Mouse (Mus musculus): Measurements from ENCODE around the gene Hoxd12. TPM values are rescaled to one million over a fixed set of nuclear protein-coding genes. Genes with fewer than 3 reads are reported as not detected.
A peak's percentile ranks its signal among the peaks of the same experiment; 100 is the strongest.

The Hoxd12 gene
- polyA plus RNA-seq, 1 experiment from 2014 or later, result not detected

DNA sequence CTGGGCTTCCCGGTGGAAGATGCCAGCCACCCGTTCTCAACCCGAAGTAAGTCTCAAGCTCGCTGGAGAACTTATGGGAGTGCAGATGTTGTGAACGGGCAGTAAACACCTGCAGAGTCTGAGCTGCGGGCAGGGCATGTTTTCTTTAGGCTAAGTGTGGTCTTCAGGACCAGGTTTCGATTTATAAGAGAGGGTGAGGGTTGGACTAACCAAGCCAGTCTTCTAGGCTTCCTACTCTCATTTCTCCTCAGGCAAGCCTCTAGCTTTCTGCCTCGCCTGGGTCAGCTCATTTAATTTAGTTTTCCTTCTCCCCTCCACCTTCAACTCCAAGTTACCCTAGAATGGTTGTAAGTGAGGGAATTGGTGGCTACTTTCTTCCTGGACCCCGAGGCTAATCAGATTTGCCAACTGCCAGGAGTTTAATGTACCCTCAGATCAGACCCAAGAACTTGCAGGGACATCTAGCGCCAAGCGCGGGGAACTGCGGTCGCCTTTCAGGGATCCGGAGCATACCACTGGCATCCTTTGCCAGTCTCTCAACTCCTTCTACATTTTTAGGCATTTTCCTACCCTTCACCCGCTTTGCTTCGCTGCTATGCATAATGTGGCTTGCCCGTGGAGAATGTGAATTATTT, 11.4 kb upstream of the Hoxd12 start:
- DNase-seq (ENCODE audit: low spot score), result no peak

DNA sequence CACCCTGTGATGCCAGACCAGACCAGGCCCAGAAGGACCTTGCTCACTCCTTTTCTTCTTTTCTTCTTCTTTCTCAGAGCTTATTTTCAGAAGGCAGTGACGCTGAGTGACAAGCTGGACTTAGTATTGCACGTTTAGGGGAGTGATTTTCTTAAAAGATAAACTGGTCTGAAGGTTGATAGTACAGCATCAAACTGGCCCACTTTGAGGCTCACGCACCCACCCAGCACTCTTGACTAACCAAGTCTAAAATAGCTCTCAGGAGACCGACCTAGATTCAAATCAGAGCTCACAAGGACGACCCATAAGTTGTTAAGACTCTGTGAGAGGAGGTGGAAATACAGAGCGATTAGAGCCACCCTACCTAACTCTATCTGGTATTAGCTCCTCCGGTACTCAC, 8.4 kb upstream of the Hoxd12 start:
- no peak for DNase-seq (ENCODE audit: low spot score)

DNA sequence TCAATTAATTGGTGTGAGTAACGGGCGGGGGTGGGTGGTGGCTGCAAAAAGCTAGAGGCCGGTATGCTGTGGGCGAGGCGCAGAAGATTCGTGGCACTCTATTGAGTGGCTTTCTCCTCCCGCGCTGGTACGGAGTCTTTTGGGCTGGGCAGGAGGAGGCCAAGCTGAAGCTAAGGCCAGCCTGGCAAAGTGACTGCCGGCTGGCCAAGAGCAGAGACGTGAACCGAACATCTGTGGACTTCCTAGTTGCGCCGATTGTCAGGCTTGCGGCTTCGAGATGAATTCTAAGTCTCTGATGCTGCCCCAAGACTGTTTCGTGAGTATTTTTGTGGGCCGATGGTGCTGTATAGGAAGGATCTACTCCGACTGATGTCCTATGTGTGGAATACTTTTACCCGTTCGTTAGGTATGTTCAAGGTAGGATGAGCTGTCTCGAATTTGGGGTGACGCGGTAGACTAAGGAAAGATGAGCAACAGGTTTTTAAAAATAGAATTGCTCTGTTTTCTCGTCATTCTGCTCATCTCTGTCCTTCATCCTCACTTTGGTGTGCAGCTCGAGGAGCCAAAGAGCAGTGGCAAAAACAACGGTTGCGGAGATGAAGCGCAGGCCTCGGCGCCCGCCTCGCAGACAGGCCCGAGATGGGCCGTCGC, 7.5 kb upstream of the Hoxd12 start:
- DNase-seq (ENCODE audit: low spot score), result no peak

DNA sequence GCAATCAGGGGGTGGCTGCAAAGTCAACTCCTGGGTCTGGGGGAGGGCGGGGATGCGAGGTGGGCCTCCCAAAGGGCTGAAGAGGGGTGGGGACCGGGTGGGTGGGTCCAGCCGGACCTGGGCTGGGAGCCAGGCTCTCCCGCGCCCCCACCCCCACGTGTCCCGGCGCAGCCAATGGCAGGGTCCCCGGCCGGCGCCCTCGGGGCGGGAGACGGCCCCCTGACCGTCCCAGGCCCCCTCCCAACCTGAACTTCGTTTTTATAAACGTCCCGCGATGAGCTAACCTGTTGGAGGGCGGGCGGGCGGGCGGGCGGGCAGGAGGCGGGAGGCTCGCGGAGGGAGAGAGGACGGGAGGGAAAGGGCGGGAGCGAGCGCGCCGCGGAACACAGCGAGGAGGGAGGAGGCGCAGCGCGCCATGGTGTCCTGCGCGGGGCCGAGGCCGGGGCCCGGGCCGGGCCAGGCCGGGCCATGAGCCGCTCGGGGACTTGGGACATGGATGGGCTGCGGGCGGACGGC, 6.9 kb upstream of the Hoxd12 start, which contains the start of gene Hoxd13:
Hoxd13 (plus strand) TSS at position 469 of the 516 bp plus-strand sequence.
- DNase-seq (ENCODE audit: low spot score), result no peak

DNA sequence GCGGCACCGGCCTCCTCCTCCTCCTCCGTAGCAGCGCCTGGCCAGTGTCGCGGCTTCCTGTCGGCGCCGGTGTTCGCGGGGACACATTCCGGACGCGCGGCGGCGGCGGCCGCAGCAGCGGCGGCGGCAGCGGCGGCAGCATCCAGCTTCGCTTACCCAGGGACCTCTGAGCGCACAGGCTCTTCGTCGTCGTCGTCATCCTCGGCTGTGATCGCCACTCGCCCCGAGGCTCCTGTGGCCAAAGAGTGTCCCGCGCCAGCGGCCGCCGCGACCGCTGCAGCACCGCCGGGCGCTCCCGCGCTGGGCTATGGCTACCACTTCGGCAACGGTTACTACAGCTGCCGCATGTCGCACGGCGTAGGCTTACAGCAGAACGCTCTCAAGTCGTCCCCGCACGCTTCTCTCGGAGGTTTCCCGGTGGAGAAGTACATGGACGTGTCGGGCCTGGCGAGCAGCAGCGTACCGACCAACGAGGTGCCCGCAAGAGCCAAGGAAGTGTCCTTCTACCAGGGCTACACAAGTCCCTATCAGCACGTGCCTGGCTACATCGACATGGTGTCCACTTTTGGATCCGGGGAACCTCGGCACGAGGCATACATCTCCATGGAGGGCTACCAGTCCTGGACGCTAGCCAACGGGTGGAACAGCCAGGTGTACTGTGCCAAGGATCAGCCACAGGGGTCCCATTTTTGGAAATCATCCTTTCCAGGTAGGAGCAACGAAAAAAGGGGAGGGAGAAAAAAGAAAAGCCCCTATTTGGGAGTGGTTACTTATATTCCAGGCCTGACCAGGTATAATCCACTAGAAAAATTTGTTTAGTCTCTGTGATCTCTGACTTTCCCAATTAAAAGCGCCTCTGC, 6.2 kb upstream of the Hoxd12 start:
- DNase-seq (ENCODE audit: low spot score), result no peak

DNA sequence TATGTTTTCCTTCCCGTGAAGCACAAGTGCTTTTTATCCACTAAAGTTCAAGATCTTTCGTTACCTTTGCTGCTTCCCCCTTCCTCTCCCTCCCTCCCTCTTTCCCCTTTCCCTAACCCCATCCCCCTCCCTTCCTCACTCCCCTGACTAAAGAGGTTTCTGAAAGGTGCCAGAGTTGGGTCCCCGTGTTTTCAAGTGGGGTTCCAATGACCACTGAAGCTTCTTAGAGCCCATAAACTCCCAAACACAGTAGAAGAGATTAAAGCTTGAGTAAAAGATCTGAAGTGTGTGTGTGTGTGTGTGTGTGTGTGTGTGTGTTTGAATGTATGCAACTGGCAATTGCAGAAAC, 5.6 kb upstream of the Hoxd12 start:
- DNase-seq (ENCODE audit: low spot score), result no peak

DNA sequence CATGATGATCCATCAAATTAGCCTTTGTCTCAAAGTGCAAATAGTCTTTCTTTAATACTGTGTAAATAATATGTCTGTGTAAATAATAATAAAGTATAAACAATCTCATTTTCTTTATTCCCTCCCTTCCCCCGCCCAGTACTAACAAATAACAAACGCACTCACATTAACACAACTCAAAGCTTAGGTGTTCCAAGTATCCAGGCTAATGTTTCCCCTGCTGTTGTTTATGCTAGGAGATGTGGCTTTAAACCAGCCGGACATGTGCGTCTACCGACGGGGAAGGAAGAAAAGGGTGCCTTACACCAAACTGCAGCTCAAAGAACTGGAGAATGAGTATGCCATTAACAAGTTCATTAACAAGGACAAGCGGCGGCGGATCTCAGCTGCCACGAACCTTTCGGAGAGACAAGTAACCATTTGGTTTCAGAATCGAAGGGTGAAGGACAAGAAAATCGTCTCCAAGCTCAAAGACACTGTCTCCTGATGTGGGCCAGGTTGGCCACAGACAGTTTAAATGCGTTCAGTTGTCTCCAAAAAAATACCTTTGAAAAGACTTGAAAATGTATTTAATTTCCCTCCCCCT, 5.1 kb upstream of the Hoxd12 start:
- no peak for DNase-seq (ENCODE audit: low spot score)

DNA sequence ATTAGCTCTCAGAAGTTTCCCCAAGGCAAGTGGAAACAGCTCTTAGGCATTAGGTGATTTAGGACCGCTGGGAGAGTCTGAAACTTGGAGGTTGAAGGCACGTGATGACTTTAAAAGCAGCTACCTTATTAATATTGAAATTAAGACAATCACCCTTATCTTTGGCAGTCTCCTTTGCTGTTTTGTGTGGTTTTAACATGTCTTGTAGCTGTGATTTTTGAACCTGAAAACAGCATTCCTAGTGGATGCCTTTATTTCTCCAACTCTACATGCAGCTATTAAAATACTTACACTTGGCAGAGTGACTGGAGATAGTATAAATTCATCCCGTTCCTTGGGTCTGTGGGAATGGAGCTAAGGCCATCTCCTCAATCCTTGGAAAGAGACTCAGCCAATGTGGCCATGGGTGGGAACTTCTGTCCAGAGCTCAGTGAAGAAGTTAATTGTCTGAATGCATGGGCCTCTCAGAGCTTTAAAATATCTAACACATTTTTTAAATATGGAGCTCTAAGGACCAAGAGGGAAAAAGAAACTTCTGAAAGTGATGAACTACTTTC, 4.1 kb upstream of the Hoxd12 start:
- no peak for DNase-seq (ENCODE audit: low spot score)

DNA sequence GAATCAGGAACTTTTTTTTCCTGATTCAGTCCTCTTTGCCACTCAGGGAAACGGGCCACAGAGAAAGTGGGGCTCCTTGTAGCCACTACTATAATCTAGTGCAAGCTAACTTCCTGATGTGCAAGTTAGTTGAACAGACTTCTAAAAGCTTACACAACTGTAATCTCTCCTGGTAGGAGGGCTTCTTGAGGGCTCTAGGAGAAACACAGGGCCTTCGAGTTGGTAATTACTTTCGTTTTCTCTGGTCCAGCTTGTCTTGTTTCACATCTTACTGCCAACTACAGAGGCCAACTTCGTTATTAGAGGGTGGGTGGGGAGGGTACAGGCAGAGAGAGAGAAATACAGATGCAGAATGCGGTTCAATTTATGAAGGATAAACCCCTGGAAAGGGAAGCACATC, 3.0 kb upstream of the Hoxd12 start:
- DNase-seq (ENCODE audit: low spot score), result no peak

DNA sequence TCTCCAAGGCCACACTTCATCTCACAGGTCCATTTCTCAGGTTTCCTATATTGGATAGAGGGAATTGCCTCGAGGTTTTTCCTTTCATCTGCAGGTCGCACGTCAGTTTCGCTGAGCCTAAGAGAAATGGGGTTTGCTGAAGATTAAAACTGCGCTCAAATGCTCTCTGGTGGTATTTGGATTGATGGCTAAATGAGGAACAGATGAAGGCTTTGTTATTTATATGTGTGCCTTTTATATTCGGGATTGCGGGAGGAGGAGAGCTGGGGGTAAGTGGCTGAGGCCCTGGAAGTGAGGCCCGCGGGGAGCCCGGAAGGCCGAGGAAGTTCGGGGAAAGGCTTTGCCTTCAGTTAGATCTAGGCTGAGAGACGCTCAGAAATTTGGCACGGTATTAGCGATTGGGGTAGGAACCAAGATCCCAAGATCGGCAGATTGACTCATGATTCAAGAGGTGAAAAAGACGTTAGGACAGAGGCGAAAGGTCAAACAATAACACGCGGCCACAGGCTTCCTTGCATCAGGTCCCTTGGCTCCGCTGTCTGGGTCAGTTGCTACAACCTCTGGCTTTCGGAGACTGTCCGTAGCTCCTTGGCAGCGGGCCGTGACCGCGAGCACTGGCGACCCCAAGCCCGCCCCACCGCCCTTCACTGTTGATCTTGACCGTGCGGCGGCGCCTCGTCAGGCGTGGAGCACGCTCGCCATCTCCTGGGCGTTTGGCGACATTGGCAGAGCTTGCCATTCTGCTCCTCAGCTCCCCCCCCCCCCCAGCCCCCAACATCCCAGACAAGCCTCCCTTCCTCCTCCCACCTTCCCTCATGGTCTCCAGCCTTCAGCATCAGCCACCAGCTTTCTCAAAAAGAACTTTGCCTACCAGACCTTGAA, 2.1 kb upstream of the Hoxd12 start:
- DNase-seq (ENCODE audit: low spot score), result peak; percentile 49

DNA sequence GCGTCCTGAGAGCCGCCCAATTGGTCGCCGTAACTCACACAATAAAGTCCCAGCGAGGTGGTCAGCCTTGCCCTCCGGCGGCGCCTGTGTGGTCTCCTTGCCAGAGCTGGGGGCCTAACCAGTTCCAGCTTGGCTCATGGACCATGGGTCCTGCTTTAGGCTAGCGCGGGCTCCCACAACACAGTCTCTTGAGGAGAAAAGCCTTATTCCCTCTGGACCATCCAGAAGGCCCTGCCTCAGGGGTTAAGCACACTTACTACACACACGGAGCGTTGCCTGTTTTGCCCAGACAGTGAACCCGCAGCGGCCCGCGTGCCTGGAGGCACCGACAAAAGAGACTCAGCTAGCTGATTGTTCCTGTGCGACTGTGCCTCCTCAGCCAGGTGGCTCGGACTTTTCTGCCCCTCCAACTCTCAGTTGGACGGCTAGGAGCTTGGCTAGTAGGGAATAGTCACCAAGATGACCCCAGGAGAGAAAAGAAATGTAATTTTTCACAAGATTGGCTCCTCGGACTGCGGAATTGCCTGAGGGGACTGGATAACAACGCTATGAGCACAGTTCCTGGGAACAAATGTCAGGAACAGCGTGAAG, 883 bp upstream of the Hoxd12 start:
- no peak for DNase-seq (ENCODE audit: low spot score)

DNA sequence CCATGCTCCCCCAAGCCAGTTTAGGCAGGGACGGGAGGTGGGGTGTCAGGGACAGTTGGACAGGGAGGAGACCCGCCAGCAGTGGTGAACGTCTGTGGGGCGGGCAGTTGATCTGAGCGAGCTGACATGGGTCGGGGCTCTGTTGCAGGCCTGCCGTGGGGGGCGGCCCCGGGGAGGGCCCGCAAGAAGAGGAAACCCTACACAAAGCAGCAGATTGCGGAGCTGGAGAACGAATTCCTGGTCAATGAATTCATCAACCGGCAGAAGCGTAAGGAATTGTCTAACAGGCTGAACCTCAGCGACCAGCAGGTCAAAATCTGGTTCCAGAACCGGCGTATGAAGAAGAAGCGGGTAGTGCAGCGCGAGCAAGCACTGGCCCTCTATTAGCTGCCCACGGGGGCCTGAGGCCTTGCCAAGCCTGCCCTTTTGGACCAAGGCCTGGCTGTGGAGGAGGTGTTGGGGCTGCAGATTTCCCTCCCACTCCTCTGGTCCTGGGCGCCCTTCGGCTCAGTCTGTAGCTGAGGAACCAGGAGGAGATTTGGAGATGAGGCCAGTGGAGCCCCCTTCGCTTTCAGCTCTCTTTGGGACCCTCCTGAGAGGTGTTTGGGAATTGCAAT, 961 bp downstream of the Hoxd12 start:
- DNase-seq (ENCODE audit: low spot score), result no peak

DNA sequence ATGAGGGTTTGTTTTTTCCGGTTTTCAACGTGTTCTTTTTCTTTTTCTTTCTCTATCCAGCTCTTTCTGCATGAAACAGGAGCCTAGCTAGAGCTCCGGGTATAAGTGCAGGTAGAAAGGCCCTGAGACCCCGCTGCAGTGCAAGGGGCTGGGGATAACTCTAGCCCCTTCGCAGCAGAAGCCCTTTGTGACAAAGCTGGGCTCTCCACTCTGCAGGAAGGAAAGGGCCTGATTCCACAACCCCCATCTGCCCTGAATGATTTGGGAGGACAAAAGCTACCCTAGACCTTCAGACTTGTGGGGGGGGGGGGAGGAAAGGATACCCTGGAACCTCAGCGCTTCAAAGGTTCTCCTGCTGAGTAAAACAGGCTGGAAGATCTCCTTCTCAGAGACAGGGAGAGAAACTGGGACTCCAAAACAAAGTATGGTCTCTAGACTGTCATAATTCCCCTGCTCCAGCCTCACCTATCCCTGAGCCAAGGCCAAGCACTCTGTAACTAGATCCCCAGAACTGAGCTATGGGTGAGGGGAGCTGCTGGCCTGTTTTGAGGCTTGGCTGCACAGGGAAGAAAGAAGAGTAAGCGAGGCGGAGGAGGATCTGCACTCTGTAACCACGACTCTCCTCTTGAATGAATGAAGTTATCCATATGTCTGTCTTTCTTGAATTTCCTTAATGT, 1.7 kb downstream of the Hoxd12 start:
- DNase-seq (ENCODE audit: low spot score), result no peak

DNA sequence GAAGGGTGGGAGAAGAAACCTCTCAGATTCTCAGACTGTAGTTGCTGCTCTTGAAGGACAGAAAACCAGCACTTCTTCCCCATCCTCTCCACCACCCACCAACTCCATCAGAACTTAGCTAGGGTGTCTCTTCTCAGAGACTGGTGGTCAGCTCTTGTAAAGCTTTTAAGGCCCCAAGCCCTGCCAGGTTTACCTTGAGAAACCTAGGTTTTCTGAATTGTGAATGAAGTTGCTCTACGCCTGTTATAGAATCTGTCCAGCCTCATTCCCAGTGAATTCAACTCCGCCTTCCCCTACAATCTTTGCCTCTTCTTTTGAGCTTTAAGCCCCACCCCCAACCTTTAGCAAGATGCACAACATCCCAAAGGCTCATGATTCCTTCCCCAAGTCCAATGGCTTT, 2.3 kb downstream of the Hoxd12 start:
- DNase-seq (ENCODE audit: low spot score), result no peak

DNA sequence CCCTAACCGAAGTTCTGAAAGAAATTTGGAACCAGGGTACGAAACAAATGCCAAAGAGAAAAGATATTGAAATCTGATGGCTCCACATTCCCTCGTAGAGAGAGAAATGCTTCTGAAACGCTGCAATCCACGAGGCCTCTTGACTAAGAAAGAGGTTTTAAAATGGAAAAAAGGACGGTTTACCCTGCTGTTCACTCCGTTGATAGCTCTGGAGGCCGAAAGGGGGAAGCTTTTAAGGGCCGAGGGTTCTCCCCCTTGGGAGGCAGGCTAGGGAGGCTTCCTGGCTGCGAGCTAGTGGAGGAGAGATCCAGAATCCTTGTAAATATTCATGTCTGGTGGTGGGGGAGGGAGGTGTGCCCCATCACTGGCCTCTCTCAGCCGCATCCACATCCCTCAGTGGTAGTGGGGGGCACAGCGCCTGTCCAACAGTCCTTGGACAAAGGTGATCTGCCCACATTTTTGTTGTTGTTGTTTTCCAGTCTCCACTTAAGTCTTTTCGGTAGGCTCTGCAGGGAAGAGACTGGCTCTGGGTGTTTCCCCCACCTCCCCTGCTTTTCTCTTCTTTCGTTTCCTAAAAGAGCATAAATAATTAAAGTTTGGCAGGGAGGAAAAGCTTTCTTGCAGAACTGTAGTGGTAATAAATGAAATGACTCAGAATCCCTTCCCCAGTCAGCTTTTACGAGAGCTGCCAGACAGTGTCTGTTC, 4.2 kb downstream of the Hoxd12 start, which contains the start of gene Hoxd11:
Hoxd11 (plus strand) TSS at position 667 of the 705 bp plus-strand sequence.
- no peak for DNase-seq (ENCODE audit: low spot score)

DNA sequence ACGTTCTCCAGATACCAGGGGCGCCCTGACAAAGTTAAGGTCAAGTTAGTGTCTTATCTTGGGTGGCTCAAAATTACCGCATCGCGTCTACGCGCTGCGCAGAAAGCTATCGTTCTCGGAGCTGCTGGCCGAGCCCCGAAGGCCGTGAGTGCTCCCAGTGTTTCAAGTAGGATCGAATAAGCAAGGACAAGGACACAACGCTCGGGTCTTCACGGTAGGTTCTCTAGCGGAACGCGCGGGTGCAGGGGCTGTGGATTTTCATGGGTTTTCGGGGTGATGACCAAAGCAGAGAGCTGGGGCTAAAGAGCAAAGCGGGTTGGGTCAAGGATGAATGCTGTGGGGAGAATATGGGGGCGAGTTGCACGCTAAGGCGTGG, 4.8 kb downstream of the Hoxd12 start:
- no peak for DNase-seq (ENCODE audit: low spot score)

DNA sequence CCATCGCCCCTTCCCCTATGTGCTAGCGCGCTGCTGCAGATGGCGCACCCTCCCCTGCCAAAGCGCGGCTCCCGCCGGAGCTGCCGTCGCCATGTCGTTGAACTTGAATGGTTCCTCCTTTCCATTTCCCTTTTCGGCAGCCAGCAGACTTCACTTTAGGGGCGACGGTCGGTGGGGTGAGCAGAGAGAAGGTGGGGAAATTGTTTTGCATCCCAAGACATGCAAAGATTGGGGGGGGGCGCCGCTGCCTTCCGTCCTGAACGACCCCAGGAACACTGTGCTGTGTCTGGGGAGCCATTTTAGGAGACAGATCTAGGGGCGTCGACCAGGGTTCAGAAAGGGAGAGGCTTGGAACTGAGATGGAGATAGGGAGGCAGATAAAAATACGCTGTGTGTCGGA, 5.2 kb downstream of the Hoxd12 start:
- DNase-seq (ENCODE audit: low spot score), result no peak
